Mouse (Mus musculus): ENCODE results near the gene Kif1b.

DNA sequence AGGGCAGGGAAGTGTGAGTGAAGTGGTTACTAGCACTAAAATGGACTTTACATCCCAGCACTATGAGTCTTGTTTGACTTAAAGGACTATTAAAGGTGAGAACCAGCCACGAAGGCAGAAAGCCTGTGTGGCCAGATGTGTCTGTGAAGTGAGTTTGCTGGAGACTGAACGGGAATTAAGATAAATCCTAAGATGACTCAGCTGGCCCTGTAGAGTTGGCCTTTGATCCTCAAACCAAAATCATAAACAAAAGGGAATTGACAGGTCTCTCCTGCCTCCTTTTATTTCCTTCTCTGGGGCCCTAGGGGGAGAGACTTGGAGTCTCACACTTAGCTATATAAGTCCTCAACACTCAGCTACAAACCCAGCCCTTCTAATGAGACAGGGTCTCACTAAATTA is 92.1 kb downstream of the Kif1b start:
- TF ChIP-seq CTCF (IDR thresholded peaks at IDR 0.05; ENCODE audit: extremely low read depth, insufficient read length, insufficient replicate concordance, low read depth, low read length) (no peak), POLR2A (IDR thresholded peaks at IDR 0.05; ENCODE audit: low read depth, low read length) (no peak)
